Mouse (Mus musculus): Measurements from ENCODE around the gene Ugdh. TPM values are rescaled to one million over a fixed set of nuclear protein-coding genes. Genes with fewer than 3 reads are reported as not detected.
A peak's percentile ranks its signal among the peaks of the same experiment; 100 is the strongest.

Gene Ugdh
- polyA plus RNA-seq, 1 experiment, result 89.6 TPM

DNA sequence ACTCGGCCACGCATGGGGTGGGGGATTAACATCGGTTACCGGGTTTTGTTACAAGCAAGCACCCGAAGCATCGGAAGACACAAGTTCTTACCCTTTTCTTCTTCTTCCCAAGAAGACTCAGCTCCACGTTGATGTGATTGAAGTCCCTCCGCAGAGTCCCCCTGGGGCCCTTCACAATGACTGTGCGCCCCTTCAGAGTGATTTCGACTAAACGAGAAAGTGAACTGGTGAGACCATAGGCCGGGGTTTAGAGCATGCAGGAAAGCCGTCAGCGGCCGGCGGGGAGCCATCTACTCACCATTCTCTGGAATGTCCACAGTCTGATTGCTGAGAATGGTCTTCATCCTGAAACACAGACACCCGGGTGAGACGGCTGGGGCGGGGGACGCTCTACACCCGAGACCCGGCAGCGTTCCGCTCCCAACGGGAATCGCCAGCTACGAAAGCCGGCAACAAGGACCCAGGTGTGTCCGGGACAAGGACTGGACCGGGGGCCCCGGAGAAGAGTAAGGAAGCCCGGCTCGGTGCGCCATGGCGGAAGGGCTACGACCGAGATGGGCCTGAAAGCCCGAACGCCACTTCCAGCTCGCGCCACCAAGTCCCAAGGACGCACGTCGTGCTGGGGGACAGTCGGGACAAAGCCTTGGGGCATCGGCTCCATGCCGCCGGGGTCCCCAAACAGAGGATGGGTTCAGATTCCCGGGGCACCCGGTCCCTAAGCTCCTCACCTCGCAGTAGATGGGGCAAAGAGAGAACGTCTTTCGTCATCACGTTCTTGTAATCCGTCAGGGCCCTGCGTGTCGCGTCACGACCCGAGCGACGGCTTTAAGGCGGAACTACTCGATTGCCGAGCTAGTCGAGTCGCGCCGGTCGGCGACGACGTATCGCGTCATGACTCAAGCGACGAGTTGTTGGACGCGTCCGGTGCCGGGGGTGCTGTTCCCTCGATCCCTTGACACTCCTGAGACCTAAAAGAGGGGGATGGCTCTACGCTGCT, 44.8 kb downstream of the Ugdh start, which contains the start of the genes Rpl9 and Lias:
Rpl9 (minus strand) TSS at position 797 of the 997 bp plus-strand sequence.
Lias (plus strand) TSS at position 850 of the 997 bp plus-strand sequence.
- peak within 1 kb of the TSS; percentile 97 for H3K4me3 ChIP-seq (ENCODE audit: insufficient read depth, poor library complexity, severe bottlenecking)
- no peaks in the 10 kb centered on the region for H3K27me3 ChIP-seq (ENCODE audit: control insufficient read depth, insufficient read depth, insufficient read length)
- TF ChIP-seq CEBPB (IDR thresholded peaks at IDR 0.05; ENCODE audit: low read depth) (no peak), USF1 (IDR thresholded peaks at IDR 0.05; ENCODE audit: low read depth) (no peak), MAX (IDR thresholded peaks at IDR 0.05) (peak; percentile 82)
- peak within 1 kb of the TSS; percentile 99 for H3ac ChIP-seq (ENCODE audit: control insufficient read depth, insufficient read length, low read depth)
- H3K79me2 ChIP-seq (ENCODE audit: control insufficient read depth, insufficient read depth), result peaks cover 76% of the 10 kb centered on the region
- peaks cover 46% of the 10 kb centered on the region for H3K79me3 ChIP-seq (ENCODE audit: low read depth)
- peaks cover 59% of the 10 kb centered on the region for H3K36me3 ChIP-seq (ENCODE audit: control insufficient read depth, insufficient read depth)

- TF ChIP-seq MYOG (IDR thresholded peaks at IDR 0.05; ENCODE audit: control insufficient read depth, extremely low read depth, insufficient read length) (no peak), MYOD1 (IDR thresholded peaks at IDR 0.05; ENCODE audit: control insufficient read depth, insufficient read length, low read depth) (no peak), FOSL1 (IDR thresholded peaks at IDR 0.05; ENCODE audit: insufficient read depth, low read length, poor library complexity, severe bottlenecking) (no peak), MAX (IDR thresholded peaks at IDR 0.05) (no peak), CTCF (IDR thresholded peaks at IDR 0.05; ENCODE audit: control insufficient read depth, insufficient read depth, insufficient read length) (no peak), USF1 (IDR thresholded peaks at IDR 0.05; ENCODE audit: low read depth) (no peak), CEBPB (IDR thresholded peaks at IDR 0.05; ENCODE audit: low read depth) (no peak)
- peaks cover 46% of the 10 kb centered on the region for H3K79me2 ChIP-seq (ENCODE audit: control insufficient read depth, insufficient read depth)
These were observed 48.5 kb downstream of the Ugdh start for GRCm38 (mm10) chr5:65387008-65387867.

GRCm38 (mm10) chr5:65385704-65386103, 50.0 kb downstream of the Ugdh start:
- Histone ChIP-seq H3K79me2 (ENCODE audit: control insufficient read depth, insufficient read depth) (peaks cover 33% of the 10 kb centered on the region), H3K4me3 (ENCODE audit: insufficient read depth, poor library complexity, severe bottlenecking) (no peak overlapping the region), H3K27me3 (ENCODE audit: control insufficient read depth, insufficient read depth, insufficient read length) (no peaks in the 10 kb centered on the region), H3K36me3 (ENCODE audit: control insufficient read depth, insufficient read depth) (peaks cover 50% of the 10 kb centered on the region), H3K79me3 (ENCODE audit: low read depth) (peaks cover 31% of the 10 kb centered on the region), H3ac (ENCODE audit: control insufficient read depth, insufficient read length, low read depth) (no peak overlapping the region)
- TF ChIP-seq USF1 (IDR thresholded peaks at IDR 0.05; ENCODE audit: low read depth) (no peak), MYOG (IDR thresholded peaks at IDR 0.05; ENCODE audit: control insufficient read depth, extremely low read depth, insufficient read length) (no peak), MAX (IDR thresholded peaks at IDR 0.05) (no peak), CTCF (IDR thresholded peaks at IDR 0.05; ENCODE audit: control insufficient read depth, insufficient read depth, insufficient read length) (no peak), CEBPB (IDR thresholded peaks at IDR 0.05; ENCODE audit: low read depth) (no peak), MYOD1 (IDR thresholded peaks at IDR 0.05; ENCODE audit: control insufficient read depth, insufficient read length, low read depth) (no peak), FOSL1 (IDR thresholded peaks at IDR 0.05; ENCODE audit: insufficient read depth, low read length, poor library complexity, severe bottlenecking) (no peak)

More at GRCm38 (mm10) chr5:65387008-65387867, 48.5 kb downstream of the Ugdh start:
- H3K4me3 ChIP-seq (ENCODE audit: insufficient read depth, poor library complexity, severe bottlenecking), result no peak overlapping the region
- peaks cover 51% of the 10 kb centered on the region for H3K36me3 ChIP-seq (ENCODE audit: control insufficient read depth, insufficient read depth)
- no peaks in the 10 kb centered on the region for H3K27me3 ChIP-seq (ENCODE audit: control insufficient read depth, insufficient read depth, insufficient read length)
- H3K79me3 ChIP-seq (ENCODE audit: low read depth), result peaks cover 42% of the 10 kb centered on the region
- no peak overlapping the region for H3ac ChIP-seq (ENCODE audit: control insufficient read depth, insufficient read length, low read depth)

- Histone ChIP-seq H3ac (ENCODE audit: control insufficient read depth, insufficient read length, low read depth) (no peak overlapping the region), H3K27me3 (ENCODE audit: control insufficient read depth, insufficient read depth, insufficient read length) (peaks cover 8% of the 10 kb centered on the region), H3K4me3 (ENCODE audit: insufficient read depth, poor library complexity, severe bottlenecking) (no peak overlapping the region), H3K36me3 (ENCODE audit: control insufficient read depth, insufficient read depth) (no peaks in the 10 kb centered on the region), H3K79me2 (ENCODE audit: control insufficient read depth, insufficient read depth) (no peaks in the 10 kb centered on the region), H3K79me3 (ENCODE audit: low read depth) (no peaks in the 10 kb centered on the region)
- TF ChIP-seq FOSL1 (IDR thresholded peaks at IDR 0.05; ENCODE audit: insufficient read depth, low read length, poor library complexity, severe bottlenecking), result no peak
- TF ChIP-seq MYOD1 (IDR thresholded peaks at IDR 0.05; ENCODE audit: control insufficient read depth, insufficient read length, low read depth), result no peak
- TF ChIP-seq MYOG (IDR thresholded peaks at IDR 0.05; ENCODE audit: control insufficient read depth, extremely low read depth, insufficient read length), result no peak
- no peak for TF ChIP-seq USF1 (IDR thresholded peaks at IDR 0.05; ENCODE audit: low read depth)
- TF ChIP-seq MAX (IDR thresholded peaks at IDR 0.05), result no peak
- no peak for TF ChIP-seq CEBPB (IDR thresholded peaks at IDR 0.05; ENCODE audit: low read depth)
- no peak for TF ChIP-seq CTCF (IDR thresholded peaks at IDR 0.05; ENCODE audit: control insufficient read depth, insufficient read depth, insufficient read length)
These were observed 61.0 kb downstream of the Ugdh start for GRCm38 (mm10) chr5:65374746-65375145.

DNA sequence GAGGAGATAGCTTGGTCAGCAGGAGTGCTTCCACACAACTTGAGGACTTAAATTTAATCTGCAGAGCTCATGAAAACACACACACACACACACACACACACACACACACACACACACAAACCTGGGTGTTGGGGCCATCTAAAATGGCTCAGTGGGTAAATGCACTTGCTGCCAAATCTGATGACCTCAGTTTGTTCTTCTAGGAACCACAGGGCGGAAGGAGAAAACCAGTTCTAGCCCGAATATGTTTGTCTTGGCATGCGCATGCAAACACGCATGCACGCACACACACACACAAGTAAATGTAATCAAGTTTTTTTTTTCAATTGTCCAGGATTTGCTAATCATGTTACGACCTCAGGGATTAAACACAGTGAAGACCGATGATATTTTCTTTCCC, 64.2 kb downstream of the Ugdh start:
- Histone ChIP-seq H3ac (ENCODE audit: control insufficient read depth, insufficient read length, low read depth) (no peak overlapping the region), H3K4me3 (ENCODE audit: insufficient read depth, poor library complexity, severe bottlenecking) (no peak overlapping the region), H3K36me3 (ENCODE audit: control insufficient read depth, insufficient read depth) (no peaks in the 10 kb centered on the region), H3K79me3 (ENCODE audit: low read depth) (no peaks in the 10 kb centered on the region), H3K79me2 (ENCODE audit: control insufficient read depth, insufficient read depth) (no peaks in the 10 kb centered on the region), H3K27me3 (ENCODE audit: control insufficient read depth, insufficient read depth, insufficient read length) (peaks cover 18% of the 10 kb centered on the region)
- TF ChIP-seq FOSL1 (IDR thresholded peaks at IDR 0.05; ENCODE audit: insufficient read depth, low read length, poor library complexity, severe bottlenecking) (no peak), CEBPB (IDR thresholded peaks at IDR 0.05; ENCODE audit: low read depth) (no peak), CTCF (IDR thresholded peaks at IDR 0.05; ENCODE audit: control insufficient read depth, insufficient read depth, insufficient read length) (no peak), MYOG (IDR thresholded peaks at IDR 0.05; ENCODE audit: control insufficient read depth, extremely low read depth, insufficient read length) (no peak), USF1 (IDR thresholded peaks at IDR 0.05; ENCODE audit: low read depth) (no peak), MYOD1 (IDR thresholded peaks at IDR 0.05; ENCODE audit: control insufficient read depth, insufficient read length, low read depth) (no peak), MAX (IDR thresholded peaks at IDR 0.05) (no peak)
